Mouse (Mus musculus): ENCODE measurements around the gene Cdc37. TPM values are rescaled to one million over a fixed set of nuclear protein-coding genes. Genes with fewer than 3 reads are reported as not detected.

The Cdc37 gene
- 9.0 TPM for polyA plus RNA-seq (2014; fragmentation: Illumina TruSeq; extraction: RNeasy Lipid Tissue Mini Kit (QIAGEN cat#74804); ENCODE audit: low read depth, low replicate concordance)

DNA sequence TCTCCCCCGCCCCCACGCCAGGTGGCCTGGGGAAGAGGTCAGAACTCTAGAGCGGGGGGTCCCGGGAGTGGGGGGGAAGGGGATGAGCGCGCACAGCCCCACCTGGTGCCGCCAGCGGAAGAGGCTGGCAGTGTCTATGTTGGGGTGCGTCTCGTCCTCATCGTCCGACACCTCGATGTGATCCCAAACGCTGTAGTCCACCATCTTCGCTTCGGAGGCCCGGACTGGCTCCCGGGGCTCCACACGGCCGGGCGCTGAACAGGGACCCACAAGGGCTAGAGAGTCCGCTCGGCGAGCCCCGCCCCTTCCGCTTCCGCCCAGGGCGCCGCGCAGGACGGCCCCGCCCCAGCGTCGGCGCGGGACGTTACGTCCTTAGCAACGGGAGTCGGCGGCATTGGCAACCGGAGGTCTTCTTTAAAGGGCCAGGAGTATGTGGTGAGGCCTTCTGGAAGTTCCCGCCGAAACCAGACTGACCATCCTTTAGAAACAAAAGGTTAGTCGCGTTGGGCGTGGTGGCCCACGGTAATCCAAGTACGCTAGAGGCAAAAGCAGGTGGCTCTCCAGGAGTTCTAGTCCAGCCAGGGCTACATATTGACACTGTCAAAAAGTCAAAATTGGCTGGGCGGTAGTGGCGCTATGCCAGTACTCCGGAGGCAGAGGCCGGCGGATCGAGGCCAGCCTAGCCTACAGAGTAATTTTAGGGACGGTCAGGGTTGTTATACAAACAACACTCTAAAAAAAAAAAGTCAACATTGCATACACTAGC, at the start of gene Cdc37:
Gene Cdc37, minus strand, starts transcription at position 329 of the 766 bp plus-strand sequence.

DNA sequence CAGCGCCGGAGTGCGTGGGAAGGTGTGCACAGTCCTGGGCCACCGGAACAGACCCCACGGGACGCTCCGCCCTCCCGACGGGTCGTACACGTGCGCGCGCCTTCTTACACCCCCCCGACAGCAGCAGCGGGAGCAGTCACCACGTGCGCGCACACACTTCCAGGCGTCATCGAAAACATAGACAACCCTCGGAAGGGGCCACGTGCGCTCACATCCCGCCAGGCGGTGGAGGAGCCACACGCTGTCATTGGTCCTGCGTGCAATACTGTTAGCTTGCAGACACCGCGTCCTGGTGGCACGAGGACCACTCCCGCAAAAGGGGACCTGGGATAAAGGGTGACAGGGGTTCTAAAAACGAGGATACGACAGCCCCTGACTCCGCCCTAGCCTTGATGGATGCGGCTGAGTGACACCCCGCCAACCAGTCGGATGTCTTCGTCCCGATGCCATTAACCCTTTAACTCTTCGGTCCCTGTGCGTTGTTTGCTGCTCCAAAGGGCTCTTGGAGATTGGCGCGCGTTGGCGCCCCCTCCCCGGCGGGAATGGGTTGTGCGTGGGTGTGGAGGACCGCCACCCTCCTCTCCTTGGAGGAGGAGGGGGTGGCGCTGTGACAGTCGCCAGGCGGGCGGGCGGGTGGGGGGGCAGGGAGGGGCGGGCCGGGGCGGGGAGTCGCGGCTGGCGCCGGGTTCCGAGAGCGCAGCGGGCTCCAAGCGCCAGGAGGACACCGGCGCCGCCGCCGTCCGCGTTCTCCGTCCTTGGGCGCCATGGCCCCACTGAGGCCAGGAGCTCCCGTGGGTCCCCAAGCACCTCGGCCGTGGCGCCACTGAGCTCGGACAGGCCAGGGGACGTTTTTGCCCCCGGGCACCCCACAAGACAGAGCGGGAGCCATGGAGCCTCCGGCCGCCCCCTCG, 15.5 kb upstream of the Cdc37 start, which contains the start of gene Pde4a:
Gene Pde4a, plus strand, starts transcription at position 674 of the 911 bp plus-strand sequence.

DNA sequence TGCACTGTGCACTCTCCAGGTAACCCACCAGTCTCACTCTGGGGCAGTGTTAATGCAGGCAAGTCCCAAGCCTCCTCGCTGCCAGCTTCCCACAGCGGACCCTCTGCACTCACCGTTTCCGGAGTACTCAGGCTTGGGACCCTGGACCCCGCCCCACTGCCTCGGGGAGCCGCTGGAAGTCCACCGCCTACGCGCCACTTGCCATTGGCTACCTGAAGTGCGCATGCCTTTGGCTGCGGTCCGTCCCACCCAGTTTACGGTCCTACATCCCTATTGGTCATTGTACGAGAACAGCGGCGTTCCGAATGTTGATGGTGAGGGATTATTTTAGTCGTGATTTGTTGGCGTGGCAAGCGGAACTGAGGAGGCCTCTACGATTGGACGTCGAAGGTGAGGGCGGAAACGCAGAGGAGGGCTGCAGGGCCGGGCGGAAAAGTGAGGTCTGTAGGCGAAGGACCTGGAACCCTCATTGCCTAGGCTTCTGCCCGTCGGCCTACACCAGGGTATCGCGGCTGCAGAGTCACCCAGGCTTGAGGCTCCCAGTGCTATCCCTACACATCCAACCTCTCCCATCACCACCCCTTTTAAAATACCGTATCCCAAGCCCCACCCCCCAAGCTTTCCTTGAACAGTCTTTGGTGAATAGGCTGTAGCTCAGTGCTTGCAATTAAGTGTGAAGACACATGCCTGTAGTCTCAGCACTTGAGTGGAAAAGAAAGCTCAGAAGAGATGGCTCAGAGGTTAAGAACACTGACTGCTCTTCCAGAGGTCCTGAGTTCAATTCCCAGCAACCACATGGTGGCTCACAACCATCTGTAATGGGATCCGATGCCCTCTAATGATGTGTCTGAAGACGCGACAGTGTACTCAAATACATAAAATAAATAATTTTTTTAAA, 18.5 kb downstream of the Cdc37 start, which contains the start of gene Tyk2:
Gene Tyk2, minus strand, starts transcription at position 185 of the 898 bp plus-strand sequence.

DNA sequence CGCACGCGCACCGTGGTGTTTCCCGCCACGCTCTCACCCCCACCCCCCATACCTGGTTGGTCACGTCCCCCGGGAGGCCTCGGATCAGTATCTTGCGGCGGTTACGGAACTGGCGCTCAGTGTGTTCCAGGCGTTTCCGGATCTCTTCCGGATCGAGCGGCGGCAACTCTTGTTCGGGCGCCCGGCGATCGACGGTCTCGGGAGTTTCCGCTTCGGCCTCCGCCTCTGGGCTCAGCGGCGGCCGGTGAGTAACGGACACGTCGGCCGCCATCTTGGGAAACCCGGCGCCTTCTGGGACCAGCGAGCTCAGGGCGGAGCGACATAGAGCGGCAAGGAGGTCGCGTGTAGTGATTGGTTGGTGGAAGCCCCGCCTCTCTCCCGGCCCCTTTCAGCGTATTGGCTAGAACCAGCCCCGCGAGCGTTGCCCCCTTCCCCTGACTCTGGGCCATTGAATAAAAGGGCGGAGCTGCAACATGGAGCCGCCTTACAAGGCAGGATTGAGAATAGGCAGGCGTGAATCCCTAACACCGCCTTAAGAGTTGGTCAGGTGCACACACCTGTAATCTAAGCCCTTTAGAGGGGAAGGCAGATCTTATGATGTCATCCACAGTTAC, 58.0 kb downstream of the Cdc37 start, which contains the start of the genes Gm38431 and Raver1:
Gene Gm38431, minus strand, starts transcription at position 291 of the 614 bp plus-strand sequence.
Gene Raver1, minus strand, starts transcription at position 302 of the 614 bp plus-strand sequence.

Other genes starting within 250 kb of the Cdc37 start
- 2.7 TPM for gene Dnmt1, start 190.1 kb downstream of the Cdc37 start, polyA plus RNA-seq (2014; fragmentation: Illumina TruSeq; extraction: RNeasy Lipid Tissue Mini Kit (QIAGEN cat#74804); ENCODE audit: low read depth, low replicate concordance)
- gene S1pr2, start 173.2 kb downstream of the Cdc37 start, polyA plus RNA-seq (2014; fragmentation: Illumina TruSeq; extraction: RNeasy Lipid Tissue Mini Kit (QIAGEN cat#74804); ENCODE audit: low read depth, low replicate concordance) = 0.24 TPM
- gene Mrpl4, start 147.2 kb downstream of the Cdc37 start, polyA plus RNA-seq (2014; fragmentation: Illumina TruSeq; extraction: RNeasy Lipid Tissue Mini Kit (QIAGEN cat#74804); ENCODE audit: low read depth, low replicate concordance) = 0.40 TPM
- 5.3 TPM for gene Icam1, start 134.0 kb downstream of the Cdc37 start, polyA plus RNA-seq (2014; fragmentation: Illumina TruSeq; extraction: RNeasy Lipid Tissue Mini Kit (QIAGEN cat#74804); ENCODE audit: low read depth, low replicate concordance)
- not detected for gene Icam4, start 120.6 kb downstream of the Cdc37 start, polyA plus RNA-seq (2014; fragmentation: Illumina TruSeq; extraction: RNeasy Lipid Tissue Mini Kit (QIAGEN cat#74804); ENCODE audit: low read depth, low replicate concordance)
- not detected for gene Icam5, start 117.9 kb downstream of the Cdc37 start, polyA plus RNA-seq (2014; fragmentation: Illumina TruSeq; extraction: RNeasy Lipid Tissue Mini Kit (QIAGEN cat#74804); ENCODE audit: low read depth, low replicate concordance)
- not detected for gene Zglp1, start 82.9 kb downstream of the Cdc37 start, polyA plus RNA-seq (2014; fragmentation: Illumina TruSeq; extraction: RNeasy Lipid Tissue Mini Kit (QIAGEN cat#74804); ENCODE audit: low read depth, low replicate concordance)
- not detected for gene Gm49373, start 76.9 kb downstream of the Cdc37 start, polyA plus RNA-seq (2014; fragmentation: Illumina TruSeq; extraction: RNeasy Lipid Tissue Mini Kit (QIAGEN cat#74804); ENCODE audit: low read depth, low replicate concordance)
- 0.69 TPM for gene Fdx1l, start 76.4 kb downstream of the Cdc37 start, polyA plus RNA-seq (2014; fragmentation: Illumina TruSeq; extraction: RNeasy Lipid Tissue Mini Kit (QIAGEN cat#74804); ENCODE audit: low read depth, low replicate concordance)
- 0.73 TPM for gene Gm38431, start 58.0 kb downstream of the Cdc37 start, polyA plus RNA-seq (2014; fragmentation: Illumina TruSeq; extraction: RNeasy Lipid Tissue Mini Kit (QIAGEN cat#74804); ENCODE audit: low read depth, low replicate concordance)
- gene Raver1, start 58.0 kb downstream of the Cdc37 start, polyA plus RNA-seq (2014; fragmentation: Illumina TruSeq; extraction: RNeasy Lipid Tissue Mini Kit (QIAGEN cat#74804); ENCODE audit: low read depth, low replicate concordance) = 4.5 TPM
- 2.0 TPM for gene Tyk2, start 18.7 kb downstream of the Cdc37 start, polyA plus RNA-seq (2014; fragmentation: Illumina TruSeq; extraction: RNeasy Lipid Tissue Mini Kit (QIAGEN cat#74804); ENCODE audit: low read depth, low replicate concordance)
- gene Pde4a, start 15.7 kb upstream of the Cdc37 start, polyA plus RNA-seq (2014; fragmentation: Illumina TruSeq; extraction: RNeasy Lipid Tissue Mini Kit (QIAGEN cat#74804); ENCODE audit: low read depth, low replicate concordance) = 0.93 TPM
- gene Keap1, start 89.4 kb upstream of the Cdc37 start, polyA plus RNA-seq (2014; fragmentation: Illumina TruSeq; extraction: RNeasy Lipid Tissue Mini Kit (QIAGEN cat#74804); ENCODE audit: low read depth, low replicate concordance) = 7.0 TPM
- gene S1pr5, start 98.5 kb upstream of the Cdc37 start, polyA plus RNA-seq (2014; fragmentation: Illumina TruSeq; extraction: RNeasy Lipid Tissue Mini Kit (QIAGEN cat#74804); ENCODE audit: low read depth, low replicate concordance) = not detected
- 1.3 TPM for gene Atg4d, start 115.3 kb upstream of the Cdc37 start, polyA plus RNA-seq (2014; fragmentation: Illumina TruSeq; extraction: RNeasy Lipid Tissue Mini Kit (QIAGEN cat#74804); ENCODE audit: low read depth, low replicate concordance)
- gene Kri1, start 138.0 kb upstream of the Cdc37 start, polyA plus RNA-seq (2014; fragmentation: Illumina TruSeq; extraction: RNeasy Lipid Tissue Mini Kit (QIAGEN cat#74804); ENCODE audit: low read depth, low replicate concordance) = 3.3 TPM
- gene Cdkn2d, start 141.4 kb upstream of the Cdc37 start, polyA plus RNA-seq (2014; fragmentation: Illumina TruSeq; extraction: RNeasy Lipid Tissue Mini Kit (QIAGEN cat#74804); ENCODE audit: low read depth, low replicate concordance) = 3.2 TPM
- 3.4 TPM for gene Ap1m2, start 162.4 kb upstream of the Cdc37 start, polyA plus RNA-seq (2014; fragmentation: Illumina TruSeq; extraction: RNeasy Lipid Tissue Mini Kit (QIAGEN cat#74804); ENCODE audit: low read depth, low replicate concordance)
- 13.9 TPM for gene Slc44a2, start 170.7 kb upstream of the Cdc37 start, polyA plus RNA-seq (2014; fragmentation: Illumina TruSeq; extraction: RNeasy Lipid Tissue Mini Kit (QIAGEN cat#74804); ENCODE audit: low read depth, low replicate concordance)
- gene Ilf3, start 217.9 kb upstream of the Cdc37 start, polyA plus RNA-seq (2014; fragmentation: Illumina TruSeq; extraction: RNeasy Lipid Tissue Mini Kit (QIAGEN cat#74804); ENCODE audit: low read depth, low replicate concordance) = 12.2 TPM

Measured in kidney, adult 10 weeks (tissue).